ENCODE assay signal across 25 mouse cellular contexts in the genomic region with DNA sequence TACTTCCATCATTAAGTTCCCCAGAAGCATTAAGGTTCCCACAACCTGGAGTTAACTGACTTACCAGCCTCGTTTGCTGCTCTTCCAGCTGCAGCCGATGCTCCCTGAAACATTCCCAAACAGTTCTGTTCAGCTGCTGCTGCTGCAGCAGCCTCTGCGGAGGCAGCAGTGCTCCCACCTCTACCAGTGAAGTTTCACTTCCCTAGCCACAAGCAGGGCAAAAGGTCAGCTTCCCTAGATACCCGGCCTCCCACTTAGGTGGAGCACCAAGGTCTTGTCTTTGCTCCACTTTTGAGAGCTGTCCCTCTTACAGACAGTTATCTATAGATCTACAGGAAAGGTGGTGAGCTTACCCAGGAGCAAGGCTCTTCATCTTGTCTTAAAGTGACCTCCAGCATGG. TPM values are rescaled to one million over a fixed set of nuclear protein-coding genes. Genes with fewer than 3 reads are reported as not detected.
DNase-seq lines count a peak whose midpoint lies in the region; ATAC-seq and TF ChIP-seq lines count a peak whose summit lies in the region.
"Had no signal": no experiment of that assay in that cellular context is flagged by ENCODE, and none has a peak within 500 bp of the region (broad histone marks: within the 10 kb centered on the region; RNA-seq: fewer than 3 reads in every experiment).

No protein-coding gene starts in this region.

- WGBS in limb, embryonic 11.5 days, result 21% methylated on average over 4 of the region's 4 CpGs
- 21% methylated on average over 4 of the region's 4 CpGs for WGBS in limb, embryonic 10.5 days

- ATAC-seq in limb, embryonic 11.5 days (ENCODE audit: insufficient number of reproducible peaks, low FRiP score, low TSS enrichment, low read depth), result no peak
- ATAC-seq in common myeloid progenitor, adult 5-6 weeks (replicated peaks; ENCODE audit: low read depth, poor library complexity, severe bottlenecking), result peak; percentile 48; the same call in 1 of the 2 replicates
- peak; percentile 30; the same call in 1 of the 2 replicates for ATAC-seq in neutrophil, adult 5-6 weeks (ENCODE audit: extremely low read depth, insufficient number of reproducible peaks, low FRiP score, poor library complexity, severe bottlenecking)
- ATAC-seq: forebrain, embryonic 14.5 days; liver, embryonic 12.5 days had no signal

- no peak for TF ChIP-seq CTCF in left cerebral cortex, adult 2 months (IDR thresholded peaks at IDR 0.05)

- no peak overlapping the region for H3K4me3 ChIP-seq in limb, embryonic 11.5 days (ENCODE audit: low read depth, low read length)
- H3K4me3 ChIP-seq in limb, embryonic 10.5 days, result no peak overlapping the region
- no peak overlapping the region for H3K4me3 ChIP-seq in left cerebral cortex, adult 2 months
- H3K4me3 ChIP-seq: embryonic facial prominence, embryonic 15.5 days; gastrocnemius, adult 2 months; heart, embryonic 10.5 days; hindbrain, embryonic 12.5 days; limb, embryonic 12.5 days; liver, embryonic 12.5 days; myocyte had no signal

- no peak overlapping the region for H3K4me2 ChIP-seq in limb, embryonic 11.5 days (ENCODE audit: low read depth, severe bottlenecking)
- H3K4me2 ChIP-seq: embryonic facial prominence, embryonic 15.5 days; hindbrain, embryonic 12.5 days; limb, embryonic 12.5 days; liver, embryonic 12.5 days; lung, embryonic 14.5 days had no signal

- H3K27me3 ChIP-seq in limb, embryonic 11.5 days (ENCODE audit: control insufficient read depth, insufficient read depth, low read length), result peaks cover 34% of the 10 kb centered on the region
- peaks cover 81% of the 10 kb centered on the region for H3K27me3 ChIP-seq in limb, embryonic 10.5 days (ENCODE audit: low read depth, poor library complexity, severe bottlenecking)

- H3K4me1 ChIP-seq in limb, embryonic 11.5 days (ENCODE audit: control insufficient read depth, insufficient read depth, low read length), result no peaks in the 10 kb centered on the region; the same call in 1 of the 2 replicates
- peaks cover 19% of the 10 kb centered on the region for H3K4me1 ChIP-seq in limb, embryonic 10.5 days

- no peaks in the 10 kb centered on the region for H3K36me3 ChIP-seq in limb, embryonic 11.5 days (ENCODE audit: control insufficient read depth, insufficient read depth, low read length)
- no peaks in the 10 kb centered on the region for H3K36me3 ChIP-seq in limb, embryonic 10.5 days
- H3K36me3 ChIP-seq: embryonic facial prominence, embryonic 15.5 days; heart, embryonic 10.5 days; hindbrain, embryonic 12.5 days; limb, embryonic 12.5 days; liver, embryonic 12.5 days had no signal

- H3K27ac ChIP-seq in limb, embryonic 11.5 days (replicated peaks; ENCODE audit: low read depth, low read length), result no peak overlapping the region
- H3K27ac ChIP-seq in limb, embryonic 10.5 days, result no peak overlapping the region
- no peak overlapping the region for H3K27ac ChIP-seq in left cerebral cortex, adult 2 months
- H3K27ac ChIP-seq: embryonic facial prominence, embryonic 15.5 days; gastrocnemius, adult 2 months; heart, embryonic 10.5 days; hindbrain, embryonic 12.5 days; kidney, postnatal 0 days; limb, embryonic 12.5 days; liver, embryonic 12.5 days had no signal

- DNase-seq in limb, embryonic 11.5 days (ENCODE audit: low spot score), result peak; percentile 23
- no peak for DNase-seq in limb, embryonic 10.5 days (ENCODE audit: low spot score)
- DNase-seq in spleen, adult 18-20 months, result peak; percentile 12 to 21
- DNase-seq in spleen, postnatal 4 days (ENCODE audit: low spot score in 2 of 2), result no peak
- DNase-seq in layer of hippocampus, postnatal 14 days (ENCODE audit: low spot score in 2 of 2), result no peak
- no peak for DNase-seq in left cerebral cortex, adult 2 months (ENCODE audit: extremely low spot score in 1 of 2, low spot score in 2 of 2)
- DNase-seq: adrenal gland, postnatal 10 days; cerebellum, adult 18-20 months; cerebellum, postnatal 14 days; gastrocnemius, adult 2 months; kidney, adult 11 months; lung, embryonic 14.5 days; midbrain, embryonic 14.5 days; thymus, adult 18-20 months; thymus, postnatal 4 days had no signal

- intact Hi-C loops in left cerebral cortex, adult 2 months (cut with DNase I), result loop anchor here (10.0 kb wide), 4 partner anchors 141 to 1459 kb away; no protein-coding TSS in a partner anchor

- H3K9ac ChIP-seq in limb, embryonic 11.5 days (ENCODE audit: low read length), result no peak overlapping the region
- H3K9ac ChIP-seq: embryonic facial prominence, embryonic 15.5 days; hindbrain, embryonic 12.5 days; limb, embryonic 12.5 days; liver, embryonic 12.5 days; lung, embryonic 14.5 days had no signal

- no peaks in the 10 kb centered on the region for H3K9me3 ChIP-seq in limb, embryonic 11.5 days (ENCODE audit: control insufficient read depth, low read length)
- H3K9me3 ChIP-seq in limb, embryonic 10.5 days (replicated peaks), result no peaks in the 10 kb centered on the region
- H3K9me3 ChIP-seq: embryonic facial prominence, embryonic 15.5 days; heart, embryonic 10.5 days; hindbrain, embryonic 12.5 days; limb, embryonic 12.5 days; liver, embryonic 12.5 days had no signal

RNA-seq across cellular contexts. Expression of a gene that starts 2.0 kb away (rescaled TPM):
- polyA plus RNA-seq in limb, embryonic 11.5 days (2014; fragmentation: Nextera tagmentation; extraction: Ambion mirVana), result 36.8 and 42.3 TPM in 2 replicates
- polyA plus RNA-seq in limb, embryonic 10.5 days (2016; fragmentation: Nextera tagmentation; extraction: Ambion mirVana), result 20.4 and 23.7 TPM in 2 replicates
- total RNA-seq in common myeloid progenitor, adult 5-6 weeks (2017), result not detected in 2 replicates
- total RNA-seq in neutrophil, adult 5-6 weeks (2017), result not detected in 2 replicates
- total RNA-seq in layer of hippocampus, postnatal 14 days (2021), result 1 to 10 TPM; 4.7 to 6.2 TPM
- 10 to 100 TPM in 1 of 2 experiments, 1 to 10 TPM in 1; 9.6 to 12.0 TPM for total RNA-seq in left cerebral cortex, adult 2 months (2021)

RNA-seq across cellular contexts. Expression of a gene that starts 45.2 kb away (rescaled TPM):
- polyA plus RNA-seq in limb, embryonic 11.5 days (2014; fragmentation: Nextera tagmentation; extraction: Ambion mirVana), result not detected in 2 replicates
- 0.08 and 0.14 TPM in 2 replicates for polyA plus RNA-seq in limb, embryonic 10.5 days (2016; fragmentation: Nextera tagmentation; extraction: Ambion mirVana)
- total RNA-seq in common myeloid progenitor, adult 5-6 weeks (2017), result 26.5 and 29.0 TPM in 2 replicates
- 58.1 and 58.9 TPM in 2 replicates for total RNA-seq in neutrophil, adult 5-6 weeks (2017)
- 1 to 10 TPM; 2.1 to 2.3 TPM for total RNA-seq in layer of hippocampus, postnatal 14 days (2021)
- 1 to 10 TPM; 3.1 to 3.4 TPM for total RNA-seq in left cerebral cortex, adult 2 months (2021)
- total RNA-seq: gastrocnemius, adult 2 months had no signal
- polyA plus RNA-seq: hindbrain, embryonic 12.5 days had no signal

Comparison
In these comparisons a context has a peak if more than half of its experiments do, and no peak if none do; other contexts are left out.
1. DNase-seq: peak in limb, embryonic 11.5 days (single experiment) and spleen, adult 18-20 months (2 of 2); none in limb, embryonic 10.5 days (single experiment), spleen, postnatal 4 days (0 of 2), layer of hippocampus, postnatal 14 days (0 of 2) and left cerebral cortex, adult 2 months (0 of 2).